Mouse (Mus musculus) stomach, postnatal 0 days (tissue): Measurements from ENCODE around the gene Olfr465-ps1.

Experiments
- CTCF ChIP-seq: IDR thresholded peaks from 2 replicates; pipeline ENCODE4 v1.5.1; 2016; ENCODE audit warnings: antibody characterized with exemption, low read depth, mild to moderate bottlenecking, moderate library complexity
- EP300 ChIP-seq: optimal IDR thresholded peaks from 2 replicates; pipeline ENCODE3; 2016; ENCODE audit warnings: antibody characterized with exemption

GRCm38 (mm10) chr13:65100678-65101077, 37.2 kb upstream of the Olfr465-ps1 start:
- TF ChIP-seq EP300 (no peak), CTCF (no peak)
